ENCODE assay signal across 22 mouse cellular contexts in the genomic region with DNA sequence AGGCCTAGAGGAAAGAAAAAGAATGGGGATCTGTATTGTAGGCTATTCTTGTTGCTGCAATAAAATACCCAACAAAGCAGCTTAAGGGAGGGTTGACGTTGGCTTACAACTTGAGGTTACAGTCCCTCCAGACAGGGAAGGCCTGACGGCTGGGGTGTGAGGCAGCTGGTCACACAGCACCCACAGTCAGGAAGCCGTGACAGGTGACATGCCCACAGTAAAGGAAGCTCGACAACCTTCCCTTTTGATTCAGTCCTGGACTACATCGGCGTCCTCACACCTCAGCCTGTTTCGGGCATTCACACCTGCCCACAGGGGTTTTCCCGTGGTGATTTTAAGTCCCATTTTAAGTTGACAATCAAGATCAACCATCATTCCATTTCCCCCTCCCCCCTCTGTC. TPM values are rescaled to one million over a fixed set of nuclear protein-coding genes. Genes with fewer than 3 reads are reported as not detected.
DNase-seq lines count a peak whose midpoint lies in the region; ATAC-seq and TF ChIP-seq lines count a peak whose summit lies in the region.
"Had no signal": no experiment of that assay in that cellular context is flagged by ENCODE, and none has a peak within 500 bp of the region (broad histone marks: within the 10 kb centered on the region; RNA-seq: fewer than 3 reads in every experiment).

No protein-coding gene starts in this region.

- no peaks in the 10 kb centered on the region for H3K27me3 ChIP-seq in CH12.LX (replicated peaks)
- H3K27me3 ChIP-seq in liver, embryonic 11.5 days (replicated peaks; ENCODE audit: control insufficient read depth, insufficient read depth, low read length): no peaks in the 10 kb centered on the region
- H3K27me3 ChIP-seq: embryonic facial prominence, embryonic 12.5 days; forebrain, embryonic 13.5 days; forebrain, embryonic 15.5 days had no signal

- peaks cover 2% of the 10 kb centered on the region for H3K9me3 ChIP-seq in CH12.LX (replicated peaks; ENCODE audit: low read length)
- H3K9me3 ChIP-seq in liver, embryonic 11.5 days (ENCODE audit: control insufficient read depth, low read length): no peaks in the 10 kb centered on the region
- H3K9me3 ChIP-seq: embryonic facial prominence, embryonic 10.5 days; embryonic facial prominence, embryonic 12.5 days; forebrain, embryonic 13.5 days; forebrain, embryonic 15.5 days had no signal

- no peak for TF ChIP-seq POLR2A in CH12.LX (IDR thresholded peaks at IDR 0.05; ENCODE audit: low read depth, low read length)

- TF ChIP-seq RAD21 in CH12.LX (IDR thresholded peaks at IDR 0.05; ENCODE audit: low read depth, low read length): no peak

- no peak overlapping the region for H3K4me3 ChIP-seq in CH12.LX (replicated peaks in 1 of 3; ENCODE audit: low read depth in 2 of 3, low read length in 2 of 3, poor library complexity in 1 of 3)
- H3K4me3 ChIP-seq in liver, embryonic 11.5 days (ENCODE audit: low read depth, low read length): no peak overlapping the region
- H3K4me3 ChIP-seq: embryonic facial prominence, embryonic 10.5 days; embryonic facial prominence, embryonic 12.5 days; forebrain, embryonic 13.5 days; forebrain, embryonic 15.5 days had no signal

- no peak for ATAC-seq in liver, embryonic 11.5 days (replicated peaks; ENCODE audit: low FRiP score)
- ATAC-seq: activated CD4-positive, CD25-positive, alpha-beta regulatory T cell, adult 4 months; CD4-positive, CD25-positive, alpha-beta regulatory T cell, adult 4 months; forebrain, embryonic 13.5 days; forebrain, embryonic 15.5 days had no signal

- TF ChIP-seq EP300 in CH12.LX (IDR thresholded peaks at IDR 0.05; ENCODE audit: low read length): no peak

- H3K9ac ChIP-seq in CH12.LX (ENCODE audit: insufficient read depth, low read depth): no peak overlapping the region
- H3K9ac ChIP-seq in liver, embryonic 11.5 days (ENCODE audit: low read depth, low read length): no peak overlapping the region
- H3K9ac ChIP-seq: embryonic facial prominence, embryonic 12.5 days; forebrain, embryonic 13.5 days; forebrain, embryonic 15.5 days had no signal

- no peak overlapping the region for H3K4me2 ChIP-seq in CH12.LX (ENCODE audit: insufficient read depth, low read depth, poor library complexity, severe bottlenecking)
- no peak overlapping the region for H3K4me2 ChIP-seq in liver, embryonic 11.5 days
- H3K4me2 ChIP-seq: embryonic facial prominence, embryonic 12.5 days; forebrain, embryonic 13.5 days; forebrain, embryonic 15.5 days had no signal

- no peak for TF ChIP-seq CTCF in CH12.LX (conservative IDR thresholded peaks at IDR 0.05 in 1 of 2, IDR thresholded peaks at IDR 0.05 in 1 of 2; ENCODE audit: low read depth in 2 of 2, low read length in 2 of 2)

- H3K79me2 ChIP-seq in CH12.LX (replicated peaks; ENCODE audit: control insufficient read depth, extremely low read depth, insufficient read depth, poor library complexity, severe bottlenecking): no peaks in the 10 kb centered on the region

- H3K27ac ChIP-seq in CH12.LX (ENCODE audit: insufficient read depth, low read depth): no peak overlapping the region
- H3K27ac ChIP-seq in liver, embryonic 11.5 days (ENCODE audit: low read depth, low read length): no peak overlapping the region
- H3K27ac ChIP-seq: embryonic facial prominence, embryonic 10.5 days; embryonic facial prominence, embryonic 12.5 days; forebrain, embryonic 13.5 days; forebrain, embryonic 15.5 days had no signal

- dilution Hi-C loops in CH12.LX (cut with MboI; ENCODE audit: extremely low pct_ligation_motif_present, extremely low pct_unique_long_range_greater_than_20kb, low sequenced_read_pairs): no loop called here

- WGBS in liver, embryonic 11.5 days: 68% methylated on average over 8 of the region's 8 CpGs

- peaks cover 7 to 16% of the 10 kb centered on the region in 2 experiments; a peak in 3 of 4 replicates for H3K4me1 ChIP-seq in CH12.LX (ENCODE audit: control insufficient read depth in 1 of 2, insufficient read depth in 2 of 2)
- H3K4me1 ChIP-seq in liver, embryonic 11.5 days (replicated peaks; ENCODE audit: control insufficient read depth, insufficient read depth, low read length): no peaks in the 10 kb centered on the region
- H3K4me1 ChIP-seq: embryonic facial prominence, embryonic 12.5 days; forebrain, embryonic 13.5 days had no signal

- peak; percentile 7 for DNase-seq in thymus, postnatal 14 days
- DNase-seq in thymus, adult 18-20 months: no peak
- DNase-seq in CH12.LX (ENCODE audit: extremely low read depth): peak; percentile 16
- DNase-seq in induced T-regulatory cell, adult 2 months (ENCODE audit: low read depth): peak; percentile 6
- peak; percentile 51 to 72 for DNase-seq in natural killer cell, adult 2 months (ENCODE audit: low spot score in 2 of 2)
- DNase-seq in liver, embryonic 11.5 days (ENCODE audit: low spot score): no peak
- DNase-seq in ovary, postnatal 36 days (ENCODE audit: low spot score): no peak
- DNase-seq: adrenal gland, adult 8-10 months; adrenal gland, postnatal 14 days; adrenal gland, postnatal 36 days; B cell, adult 2 months; cerebellum, adult 11-12 months; cerebellum, adult 2 months; cerebellum, adult 9-10 months; cerebellum, postnatal 10 days; cerebellum, postnatal 25 days had no signal

- in situ Hi-C loops in CH12.LX (cut with MboI; ENCODE audit: low pct_ligation_motif_present, low pct_unique_long_range_greater_than_20kb, low sequenced_read_pairs): no loop called here

- H3K36me3 ChIP-seq in CH12.LX (replicated peaks in 1 of 2; ENCODE audit: control insufficient read depth in 1 of 2, insufficient read depth in 1 of 2, low read length in 1 of 2): peaks cover 0 to 8% of the 10 kb centered on the region in 2 experiments
- no peaks in the 10 kb centered on the region for H3K36me3 ChIP-seq in liver, embryonic 11.5 days (ENCODE audit: control insufficient read depth, insufficient read depth, low read length)
- H3K36me3 ChIP-seq: embryonic facial prominence, embryonic 10.5 days; embryonic facial prominence, embryonic 12.5 days; forebrain, embryonic 15.5 days had no signal

TF ChIP-seq in CH12.LX, 34 proteins besides CTCF, POLR2A, EP300 and RAD21:
- TF ChIP-seq ZNF384 (IDR thresholded peaks at IDR 0.05; ENCODE audit: low read depth, low read length) (0 out of 2 replicates have a peak, but pooled peaks have one; percentile 29), UBTF (IDR thresholded peaks at IDR 0.05; ENCODE audit: low read depth, low read length) (no peak)

RNA-seq across cellular contexts. Expression of a gene that starts 34.6 kb away (rescaled TPM):
- 15.9 and 20.5 TPM in 2 replicates for total RNA-seq in CH12.LX (2012; rRNA removed)
- 7.4 and 9.1 TPM in 2 replicates for total RNA-seq in CH12.LX (2014; rRNA removed)
- 27.6 and 28.0 TPM in 2 replicates for polyA plus RNA-seq in CH12.LX (2012; ENCODE audit: insufficient read length, low read depth)
- polyA plus RNA-seq in liver, embryonic 11.5 days (2014; fragmentation: Nextera tagmentation; extraction: Ambion mirVana): 9.4 and 9.5 TPM in 2 replicates

RNA-seq across cellular contexts. Expression of a gene that starts 35.0 kb away (rescaled TPM):
- total RNA-seq in CH12.LX (2012; rRNA removed) (0.50 and 1.4 TPM in 2 replicates), CH12.LX (2014; rRNA removed) (3.2 and 4.0 TPM in 2 replicates)
- 2.5 and 3.4 TPM in 2 replicates for polyA plus RNA-seq in CH12.LX (2012; ENCODE audit: insufficient read length, low read depth)
- polyA plus RNA-seq in liver, embryonic 11.5 days (2014; fragmentation: Nextera tagmentation; extraction: Ambion mirVana): 2.3 and 2.4 TPM in 2 replicates

Comparison
In these comparisons a context has a peak if more than half of its experiments do, and no peak if none do; other contexts are left out.
1. DNase-seq: peak in thymus, postnatal 14 days (single experiment), CH12.LX (single experiment), induced T-regulatory cell, adult 2 months (single experiment) and natural killer cell, adult 2 months (2 of 2); none in thymus, adult 18-20 months (0 of 2), liver, embryonic 11.5 days (single experiment) and ovary, postnatal 36 days (single experiment).